Mouse (Mus musculus) heart, postnatal 0 days (tissue): ENCODE measurements at regions not wholly inside any gene's neighbourhood (a gene's known extent, or its start where the extent isn't known, plus 50 kb on each side); places are given as distances from the start of the nearest gene placed in this dataset.
"Not testable (repeated sequence)": the region's sequence is repeated elsewhere in the genome, so short reads cannot be mapped to it uniquely, and the experiment has no call there.

Experiments used
- CTCF ChIP-seq: IDR thresholded peaks from 2 replicates; pipeline ENCODE4 v1.5.1; 2016; ENCODE audit warnings: antibody characterized with exemption, control low read depth, low read depth
- EP300 ChIP-seq: IDR thresholded peaks from 2 replicates; pipeline ENCODE4 v1.6.1; 2016; ENCODE audit warnings: antibody characterized with exemption, low read depth

GRCm38 (mm10) chrX:114802061-114802460 is 102.8 kb upstream of the Ube2dnl1 start:
- not testable (repeated sequence) for TF ChIP-seq CTCF, EP300
